ENCODE assay signal across 21 mouse cellular contexts in genomic region chr9:69110706-69111105, GRCm38 (mm10).
DNase-seq lines count a peak whose midpoint lies in the region; ATAC-seq and TF ChIP-seq lines count a peak whose summit lies in the region.
"Had no signal": no experiment of that assay in that cellular context is flagged by ENCODE, and none has a peak within 500 bp of the region (broad histone marks: within the 10 kb centered on the region; RNA-seq: fewer than 3 reads in every experiment).

No protein-coding gene starts in this region.

- no peak overlapping the region for H3K9ac ChIP-seq in midbrain, embryonic 15.5 days
- no peak overlapping the region for H3K9ac ChIP-seq in liver, postnatal 0 days (replicated peaks)
- H3K9ac ChIP-seq: embryonic facial prominence, embryonic 15.5 days; heart, embryonic 13.5 days; liver, embryonic 14.5 days; neural tube, embryonic 12.5 days had no signal

- no peak for TF ChIP-seq CTCF in liver, postnatal 0 days (IDR thresholded peaks at IDR 0.05; ENCODE audit: low read depth)

- peaks cover 18% of the 10 kb centered on the region for H3K4me1 ChIP-seq in midbrain, embryonic 15.5 days
- H3K4me1 ChIP-seq in midbrain, embryonic 10.5 days: peaks cover 9% of the 10 kb centered on the region
- H3K4me1 ChIP-seq in liver, postnatal 0 days (ENCODE audit: insufficient read depth): peaks cover 10% of the 10 kb centered on the region
- H3K4me1 ChIP-seq: neural tube, embryonic 12.5 days had no signal

- no peak for TF ChIP-seq EP300 in liver, postnatal 0 days (IDR thresholded peaks at IDR 0.05; ENCODE audit: low read depth)

- no peak overlapping the region for H3K27ac ChIP-seq in midbrain, embryonic 15.5 days
- H3K27ac ChIP-seq in midbrain, embryonic 10.5 days (replicated peaks): no peak overlapping the region
- H3K27ac ChIP-seq in liver, postnatal 0 days (ENCODE audit: low read depth): peak overlapping the region; percentile 90
- H3K27ac ChIP-seq: embryonic facial prominence, embryonic 15.5 days; heart, adult 2 months; heart, embryonic 13.5 days; hindbrain, postnatal 0 days; liver, embryonic 14.5 days; macrophage; neural tube, embryonic 12.5 days had no signal

- ATAC-seq in midbrain, embryonic 15.5 days (replicated peaks): 0 out of 2 replicates have a peak, but pooled peaks have one; percentile 27
- no peak for ATAC-seq in liver, postnatal 0 days
- no peak for ATAC-seq in megakaryocyte, adult 5-6 weeks (ENCODE audit: poor library complexity, severe bottlenecking)
- ATAC-seq: forebrain, embryonic 16.5 days; hindbrain, postnatal 0 days; intestine, embryonic 16.5 days; lung, postnatal 0 days had no signal

- H3K9me3 ChIP-seq in midbrain, embryonic 15.5 days: no peaks in the 10 kb centered on the region
- no peaks in the 10 kb centered on the region for H3K9me3 ChIP-seq in midbrain, embryonic 10.5 days (replicated peaks)
- H3K9me3 ChIP-seq in liver, postnatal 0 days (ENCODE audit: low read length): no peaks in the 10 kb centered on the region
- H3K9me3 ChIP-seq: embryonic facial prominence, embryonic 15.5 days; heart, embryonic 13.5 days; neural tube, embryonic 12.5 days had no signal

- H3K4me2 ChIP-seq in midbrain, embryonic 15.5 days: no peak overlapping the region
- no peak overlapping the region for H3K4me2 ChIP-seq in liver, postnatal 0 days (ENCODE audit: low read depth, low read length)
- H3K4me2 ChIP-seq: embryonic facial prominence, embryonic 15.5 days; heart, embryonic 13.5 days; midbrain, embryonic 11.5 days; neural tube, embryonic 12.5 days had no signal

- 60% methylated on average over 6 of the region's 6 CpGs for WGBS in midbrain, embryonic 15.5 days
- WGBS in midbrain, embryonic 10.5 days: 81% methylated on average over 6 of the region's 6 CpGs
- 64% methylated on average over 6 of the region's 6 CpGs for WGBS in liver, postnatal 0 days (ENCODE audit: insufficient replicate concordance)

- DNase-seq in heart, adult 11 months: peak; percentile 71
- DNase-seq in heart, adult 18-20 months: no peak
- no peak for DNase-seq in midbrain, embryonic 10.5 days (ENCODE audit: low spot score)
- no peak for DNase-seq in liver, postnatal 0 days
- no peak for DNase-seq in layer of hippocampus, adult 9-10 months (ENCODE audit: low spot score)
- DNase-seq: heart, adult 2 months; heart, postnatal 14 days; right cerebral cortex, postnatal 25 days; spleen, adult 18-20 months had no signal

- no peak overlapping the region for H3K4me3 ChIP-seq in midbrain, embryonic 15.5 days
- no peak overlapping the region for H3K4me3 ChIP-seq in midbrain, embryonic 10.5 days
- H3K4me3 ChIP-seq in liver, postnatal 0 days (ENCODE audit: low read depth, low read length): no peak overlapping the region
- H3K4me3 ChIP-seq: embryonic facial prominence, embryonic 15.5 days; heart, adult 2 months; heart, embryonic 13.5 days; neural tube, embryonic 12.5 days had no signal

- H3K27me3 ChIP-seq in midbrain, embryonic 15.5 days (replicated peaks): no peaks in the 10 kb centered on the region
- no peaks in the 10 kb centered on the region; the same call in 1 of the 2 replicates for H3K27me3 ChIP-seq in midbrain, embryonic 10.5 days (ENCODE audit: low read depth, poor library complexity, severe bottlenecking)
- no peaks in the 10 kb centered on the region for H3K27me3 ChIP-seq in liver, postnatal 0 days (ENCODE audit: insufficient read depth, low read length)
- H3K27me3 ChIP-seq: neural tube, embryonic 12.5 days had no signal

- no peaks in the 10 kb centered on the region for H3K36me3 ChIP-seq in midbrain, embryonic 15.5 days (replicated peaks)
- H3K36me3 ChIP-seq in midbrain, embryonic 10.5 days: no peaks in the 10 kb centered on the region
- H3K36me3 ChIP-seq in liver, postnatal 0 days (replicated peaks; ENCODE audit: insufficient read depth, low read length): no peaks in the 10 kb centered on the region
- H3K36me3 ChIP-seq: embryonic facial prominence, embryonic 15.5 days; heart, embryonic 13.5 days; neural tube, embryonic 12.5 days had no signal
